11 mouse cellular contexts compared by ENCODE assay signal in the genomic region with DNA sequence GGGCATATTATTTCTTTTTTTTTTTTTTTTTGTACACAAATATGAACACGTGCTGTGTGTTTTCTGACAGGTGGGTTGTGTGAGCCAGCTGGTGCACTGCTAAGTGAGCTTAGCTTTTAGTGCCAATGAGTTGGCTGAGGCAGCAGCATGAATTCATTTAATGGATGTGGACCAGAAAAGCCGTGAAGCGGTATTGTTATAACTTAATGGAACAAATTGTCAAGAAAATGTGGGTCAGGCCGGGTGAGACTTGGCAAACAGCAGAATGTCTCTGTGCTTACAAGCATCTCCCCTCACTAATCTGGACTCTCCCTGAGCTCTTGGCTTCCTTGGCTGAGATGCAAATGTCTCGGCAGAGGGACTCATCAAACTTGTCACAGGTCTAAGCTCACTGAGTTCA. TPM values are rescaled to one million over a fixed set of nuclear protein-coding genes. Genes with fewer than 3 reads are reported as not detected.
DNase-seq lines count a peak whose midpoint lies in the region; ATAC-seq and TF ChIP-seq lines count a peak whose summit lies in the region.
"Had no signal": no experiment of that assay in that cellular context is flagged by ENCODE, and none has a peak within 500 bp of the region (broad histone marks: within the 10 kb centered on the region; RNA-seq: fewer than 3 reads in every experiment).

No protein-coding gene starts in this region.

- intact Hi-C loops in heart, postnatal 14 days (cut with DNase I), result no loop called here

- no peak overlapping the region for H3K4me3 ChIP-seq in heart, embryonic 10.5 days
- no peak overlapping the region for H3K4me3 ChIP-seq in stomach, embryonic 16.5 days (replicated peaks; ENCODE audit: low read length)
- H3K4me3 ChIP-seq in stomach, postnatal 0 days (ENCODE audit: low read depth, low read length), result no peak overlapping the region

- H3K9me3 ChIP-seq in heart, embryonic 10.5 days, result no peaks in the 10 kb centered on the region
- no peaks in the 10 kb centered on the region for H3K9me3 ChIP-seq in stomach, embryonic 16.5 days (replicated peaks; ENCODE audit: control insufficient read depth, low read length)
- no peaks in the 10 kb centered on the region for H3K9me3 ChIP-seq in stomach, postnatal 0 days (ENCODE audit: control insufficient read depth, low read length)

- H3K27me3 ChIP-seq in heart, embryonic 10.5 days (ENCODE audit: insufficient read depth, poor library complexity, severe bottlenecking), result peaks cover 11% of the 10 kb centered on the region
- no peaks in the 10 kb centered on the region for H3K27me3 ChIP-seq in stomach, embryonic 16.5 days (ENCODE audit: control insufficient read depth, insufficient read depth, low read length)
- H3K27me3 ChIP-seq in stomach, postnatal 0 days (ENCODE audit: control insufficient read depth, insufficient read depth, low read length), result no peaks in the 10 kb centered on the region

- 0 out of 2 replicates have a peak, but pooled peaks have one; percentile 29 for ATAC-seq in stomach, embryonic 16.5 days (ENCODE audit: insufficient read depth, low FRiP score)
- ATAC-seq in stomach, postnatal 0 days (ENCODE audit: low FRiP score, low TSS enrichment), result no peak
- ATAC-seq in megakaryocyte progenitor cell, adult 5-6 weeks (replicated peaks; ENCODE audit: poor library complexity), result no peak

- H3K4me2 ChIP-seq in stomach, embryonic 16.5 days (ENCODE audit: low read depth, low read length), result no peak overlapping the region
- H3K4me2 ChIP-seq in stomach, postnatal 0 days (replicated peaks; ENCODE audit: low read depth), result no peak overlapping the region
- H3K4me2 ChIP-seq: heart, embryonic 11.5 days had no signal

- H3K9ac ChIP-seq in stomach, embryonic 16.5 days (ENCODE audit: low read length), result no peak overlapping the region
- no peak overlapping the region for H3K9ac ChIP-seq in stomach, postnatal 0 days (ENCODE audit: low read length)

- WGBS in heart, embryonic 10.5 days, result 74% methylated on average over 5 of the region's 5 CpGs
- WGBS in stomach, embryonic 16.5 days, result 33% methylated on average over 5 of the region's 5 CpGs
- WGBS in stomach, postnatal 0 days, result 44% methylated on average over 5 of the region's 5 CpGs

- no peak for TF ChIP-seq EP300 in stomach, postnatal 0 days (optimal IDR thresholded peaks at IDR 0.05)

- H3K36me3 ChIP-seq in heart, embryonic 10.5 days, result no peaks in the 10 kb centered on the region
- H3K36me3 ChIP-seq in stomach, embryonic 16.5 days (ENCODE audit: control insufficient read depth, insufficient read depth, low read length), result no peaks in the 10 kb centered on the region
- H3K36me3 ChIP-seq in stomach, postnatal 0 days (ENCODE audit: control insufficient read depth, insufficient read depth, low read length), result no peaks in the 10 kb centered on the region

- H3K27ac ChIP-seq in heart, embryonic 10.5 days, result no peak overlapping the region
- 0 out of 2 replicates have a peak overlapping the region, but pooled peaks have one; percentile 0 for H3K27ac ChIP-seq in stomach, embryonic 16.5 days (ENCODE audit: low read length)
- no peak overlapping the region for H3K27ac ChIP-seq in stomach, postnatal 0 days (replicated peaks)

- H3K4me1 ChIP-seq in heart, embryonic 10.5 days, result peaks cover 8% of the 10 kb centered on the region; the same call in 1 of the 2 replicates
- peaks cover 21% of the 10 kb centered on the region for H3K4me1 ChIP-seq in stomach, embryonic 16.5 days (ENCODE audit: control insufficient read depth, insufficient read depth, low read length)
- H3K4me1 ChIP-seq in stomach, postnatal 0 days (replicated peaks; ENCODE audit: control insufficient read depth, insufficient read depth), result no peaks in the 10 kb centered on the region; the same call in 1 of the 2 replicates

- TF ChIP-seq CTCF in stomach, postnatal 0 days (IDR thresholded peaks at IDR 0.05; ENCODE audit: low read depth), result no peak

- DNase-seq in heart, postnatal 14 days, result peak; percentile 9 to 40
- no peak for DNase-seq in heart, embryonic 10.5 days (ENCODE audit: low spot score)
- DNase-seq in stomach, postnatal 0 days (ENCODE audit: low spot score), result no peak
- peak; percentile 71 for DNase-seq in layer of hippocampus, adult 9-11 months
- peak; percentile 10 for DNase-seq in right cerebral cortex, postnatal 4 days
- DNase-seq: kidney, adult 18-20 months; lung, adult 2 months; thymus, postnatal 36 days had no signal

RNA-seq across cellular contexts. Expression of a gene that starts 7.7 kb away (rescaled TPM):
- total RNA-seq in heart, postnatal 14 days (2021), result 1 to 10 TPM; 5.7 to 6.1 TPM
- polyA plus RNA-seq in heart, embryonic 10.5 days (2016; fragmentation: Nextera tagmentation; extraction: Ambion mirVana), result 16.9 and 21.5 TPM in 2 replicates
- 24.7 and 25.8 TPM in 2 replicates for polyA plus RNA-seq in stomach, embryonic 16.5 days (2015; fragmentation: Nextera tagmentation; extraction: Ambion mirVana)
- polyA plus RNA-seq in stomach, postnatal 0 days (2015; fragmentation: Nextera tagmentation; extraction: Ambion mirVana), result 12.1 and 15.1 TPM in 2 replicates
- total RNA-seq in megakaryocyte progenitor cell, adult 5-6 weeks (2015), result 11.7 and 15.3 TPM in 2 replicates
- total RNA-seq in megakaryocyte progenitor cell, adult 5-6 weeks (2017), result 13.1 and 20.9 TPM in 2 replicates

Comparison
In these comparisons a context has a peak if more than half of its experiments do, and no peak if none do; other contexts are left out.
1. DNase-seq: peak in heart, postnatal 14 days (2 of 2), layer of hippocampus, adult 9-11 months (single experiment) and right cerebral cortex, postnatal 4 days (single experiment); none in heart, embryonic 10.5 days (single experiment) and stomach, postnatal 0 days (single experiment).